Mouse (Mus musculus): ENCODE measurements around the gene Ndufaf8.

The Ndufaf8 gene

GRCm38 (mm10) chr11:120136195-120136594 lies 37.5 kb downstream of the Ndufaf8 start:
- DNase-seq: no peak

DNA sequence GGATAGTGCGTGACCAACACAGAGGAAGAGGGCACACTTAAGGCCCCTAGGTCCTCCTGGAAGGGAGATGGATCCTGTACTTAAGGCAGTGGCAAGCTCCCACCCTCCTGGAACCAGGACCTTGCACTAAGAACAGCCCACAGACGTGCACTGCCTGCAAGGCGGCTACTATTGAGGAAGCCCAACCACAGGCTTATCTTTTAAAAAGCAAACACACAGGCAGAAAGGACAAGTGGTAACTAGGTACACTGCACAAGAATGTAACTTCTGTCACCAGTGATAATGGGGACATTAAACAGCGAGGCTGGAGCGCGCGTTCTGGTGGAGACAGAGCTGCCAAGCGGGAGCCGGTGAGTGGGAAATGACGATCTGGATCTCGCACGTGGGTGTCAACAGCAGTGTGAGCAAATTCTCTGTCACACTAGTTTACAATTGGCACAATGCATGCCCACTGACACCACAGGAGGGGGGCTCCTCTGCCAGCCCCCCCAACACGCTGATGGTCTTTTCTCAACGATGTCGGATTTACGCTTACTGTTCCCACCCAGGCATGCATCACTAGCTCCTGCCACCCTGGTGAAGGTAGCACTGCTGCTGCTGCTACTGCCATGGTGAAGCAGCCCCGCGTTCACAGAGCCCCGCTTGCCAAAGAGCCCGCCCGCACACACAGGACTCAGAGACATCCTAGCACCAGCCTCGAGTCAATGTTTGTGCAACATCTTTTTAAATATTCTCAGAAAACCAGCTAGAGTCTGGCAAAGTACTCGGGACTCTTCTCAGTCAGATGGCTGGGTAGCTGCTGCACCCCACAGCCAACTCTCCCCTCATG lies 38.3 kb downstream of the Ndufaf8 start:
- DNase-seq: no peak

DNA sequence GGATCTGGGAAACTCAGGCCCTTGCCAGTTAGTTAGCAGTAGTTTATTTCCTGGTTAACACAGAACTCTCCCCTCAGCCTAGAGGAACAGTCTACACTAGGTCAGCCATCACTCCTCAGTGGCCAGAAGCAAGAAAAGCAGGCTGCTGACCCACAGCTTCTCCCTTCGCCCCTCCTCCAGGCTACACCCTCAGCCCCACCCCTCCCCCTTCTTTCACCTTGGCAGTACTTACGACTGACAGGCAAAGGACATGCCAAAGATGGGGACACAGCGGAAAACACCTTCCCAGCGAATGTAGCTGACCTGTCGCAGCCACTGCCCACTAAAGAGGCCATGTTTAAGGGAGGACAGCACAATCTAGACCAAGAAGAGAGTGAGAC lies 38.9 kb downstream of the Ndufaf8 start:
- no peak for DNase-seq

GRCm38 (mm10) chr11:120139309-120139731 lies 40.6 kb downstream of the Ndufaf8 start:
- DNase-seq: no peak

DNA sequence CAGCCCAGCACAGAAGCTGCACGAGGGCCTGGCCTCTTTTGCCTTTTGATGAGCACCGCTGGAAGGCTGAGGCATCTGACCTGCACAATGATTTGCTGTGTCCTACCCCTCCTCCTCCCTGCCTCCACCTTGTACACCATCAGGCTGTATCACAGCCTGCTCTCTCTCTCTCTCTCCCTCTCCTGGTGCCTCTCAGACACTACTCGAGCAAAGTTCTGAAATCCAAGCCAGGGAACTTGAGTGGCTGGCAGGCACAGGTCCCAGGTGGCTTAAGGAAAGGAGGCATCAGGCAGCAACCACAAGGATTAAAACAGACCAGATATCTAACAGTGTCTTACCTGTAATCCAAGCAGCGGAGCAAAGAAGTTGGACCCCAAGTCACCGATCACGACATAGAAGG lies 41.5 kb downstream of the Ndufaf8 start:
- DNase-seq: no peak

DNA sequence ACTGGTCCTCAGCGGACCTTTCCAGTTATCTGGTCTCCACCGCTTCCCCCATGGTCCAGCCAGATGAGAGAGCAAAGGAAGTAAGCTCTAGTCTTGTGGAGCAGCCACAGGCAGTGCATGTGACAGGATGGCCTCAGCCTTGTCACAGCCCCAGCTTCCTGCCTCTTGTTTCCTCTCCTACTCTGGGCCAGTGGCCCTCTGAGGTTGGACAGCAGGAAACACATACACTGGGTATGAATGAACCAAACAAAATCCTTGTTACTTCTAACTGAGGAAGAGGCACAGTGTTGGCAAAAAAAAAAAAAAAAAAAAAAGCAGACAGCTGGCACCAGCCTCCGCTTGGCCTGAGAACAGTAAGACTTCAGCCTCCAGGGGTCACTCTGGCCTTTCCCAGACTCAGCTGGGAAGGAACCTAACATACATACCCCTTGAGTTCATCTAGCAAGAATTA lies 43.9 kb downstream of the Ndufaf8 start:
- no peak for DNase-seq

DNA sequence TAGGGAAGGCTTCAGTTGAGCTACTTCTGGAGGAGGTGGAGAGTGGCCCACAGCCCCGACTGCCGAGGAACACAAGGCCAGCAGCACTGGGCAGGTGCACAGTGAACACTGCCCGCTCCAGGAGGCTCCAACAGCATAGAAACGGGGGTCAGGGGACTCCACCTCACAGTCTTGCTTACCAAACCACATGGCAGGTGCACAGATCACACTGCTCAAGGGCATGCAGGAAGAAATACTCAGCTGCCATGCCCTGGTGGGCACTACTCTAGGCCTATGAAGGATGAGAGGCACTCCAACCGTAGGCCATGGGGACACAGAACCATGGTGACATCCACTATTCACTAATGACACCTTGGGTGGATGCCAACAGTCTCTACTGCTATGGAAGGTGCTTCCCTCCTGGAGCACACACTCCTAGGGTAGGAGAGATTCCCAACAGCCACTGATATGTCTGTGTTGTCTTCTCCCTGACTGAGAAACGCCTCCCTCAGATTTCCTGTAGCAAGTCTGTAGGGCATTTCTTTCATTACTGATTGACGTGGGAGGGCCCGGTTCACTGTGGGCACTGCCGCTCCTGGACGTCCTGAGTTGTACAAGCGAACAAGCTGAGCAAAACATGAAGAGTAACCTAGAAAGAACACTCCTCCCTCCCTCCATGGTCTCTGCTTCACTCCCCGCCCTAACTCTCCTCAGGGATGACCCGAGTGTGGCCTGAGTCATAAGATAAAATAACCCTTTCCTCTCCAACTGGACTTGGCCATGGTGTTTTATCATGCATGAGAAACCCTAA lies 45.2 kb downstream of the Ndufaf8 start:
- no peak for DNase-seq

DNA sequence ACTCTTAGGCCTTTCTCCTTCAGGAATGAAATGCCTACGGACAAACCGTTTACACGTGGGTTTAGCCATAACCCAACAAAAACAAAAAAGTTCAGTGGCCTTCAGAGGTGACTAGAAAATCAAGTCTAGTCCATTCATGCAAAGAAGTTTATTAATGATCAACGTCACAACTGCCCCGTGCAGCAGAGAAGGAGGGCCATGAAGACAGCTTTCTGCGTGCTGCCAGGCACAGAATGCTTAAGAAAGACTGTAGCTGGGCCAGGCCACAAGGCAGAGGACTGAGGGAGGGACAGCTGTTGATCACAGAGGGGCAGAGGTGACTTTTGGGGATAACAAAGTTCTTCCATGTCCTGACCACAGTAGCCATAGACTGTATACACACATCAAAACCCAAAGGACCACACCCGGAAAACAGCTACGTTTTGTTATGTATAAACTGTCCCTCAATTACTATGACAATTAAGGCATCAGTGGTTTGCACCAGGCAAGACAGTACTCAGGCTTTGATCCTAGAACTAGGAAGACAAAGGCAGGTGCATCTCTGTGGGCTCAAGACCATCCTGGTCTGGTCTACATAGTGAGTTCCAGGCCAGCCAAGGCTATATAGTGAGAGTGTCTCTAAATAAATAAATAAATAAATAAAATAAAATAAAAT lies 49.6 kb downstream of the Ndufaf8 start:
- DNase-seq: no peak

GRCm38 (mm10) chr11:120149510-120150200 lies 50.9 kb downstream of the Ndufaf8 start:
- DNase-seq: no peak
